Mouse (Mus musculus) neural tube, embryonic 14.5 days (tissue): ENCODE data around the gene Gm42517. TPM values are rescaled to one million over a fixed set of nuclear protein-coding genes. Genes with fewer than 3 reads are reported as not detected.

ENCODE experiments used
- ATAC-seq: fragments of 200-750 bp; cut with Nextera tagmentation; 2 replicates; pipeline ENCODE4 v1.8.0; 2017; ENCODE audit warnings: low read depth, mild to moderate bottlenecking, moderate TSS enrichment, moderate library complexity
- H3K27ac ChIP-seq: fragments of 300-500 bp; sonication (generic); 2 replicates; pipeline ENCODE4 v1.5.1; 2014; ENCODE audit warnings: low read depth, mild to moderate bottlenecking, control low read depth, low read length, moderate library complexity, mixed read lengths
- H3K27me3 ChIP-seq: fragments of 300-500 bp; sonication (generic); 2 replicates; pipeline ENCODE4 v1.6.1; 2014; ENCODE audit warnings: low read length; ENCODE audit not compliant: control insufficient read depth, insufficient read depth
- H3K36me3 ChIP-seq: fragments of 300-500 bp; sonication (generic); 2 replicates; pipeline ENCODE4 v1.6.1; 2014; ENCODE audit warnings: low read length, mixed read lengths; ENCODE audit not compliant: control insufficient read depth, insufficient read depth
- H3K4me1 ChIP-seq: fragments of 300-500 bp; sonication (generic); 2 replicates; pipeline ENCODE4 v1.6.1; 2014; ENCODE audit warnings: low read length; ENCODE audit not compliant: control insufficient read depth, insufficient read depth
- H3K4me2 ChIP-seq: fragments of 300-500 bp; sonication (generic); 2 replicates; pipeline ENCODE4 v1.6.1; 2014; ENCODE audit warnings: mild to moderate bottlenecking, low read depth, low read length, control low read depth
- H3K4me3 ChIP-seq: fragments of 300-500 bp; sonication (generic); 2 replicates; pipeline ENCODE4 v1.5.1; 2014; ENCODE audit warnings: low read depth, low read length, control low read depth, mixed read lengths
- H3K9ac ChIP-seq: fragments of 300-500 bp; sonication (generic); replicated peaks from 2 replicates; pipeline ENCODE4 v1.6.1; 2014; ENCODE audit warnings: low read depth, mild to moderate bottlenecking, control low read depth, low read length, mixed read lengths
- H3K9me3 ChIP-seq: fragments of 300-500 bp; sonication (generic); 2 replicates; pipeline ENCODE4 v1.6.1; 2016; ENCODE audit warnings: low read length; ENCODE audit not compliant: control insufficient read depth
- WGBS: fragments of 180-500 bp; shearing (Covaris S2); extraction: QIAGEN DNeasy Blood & Tissue Kit; methylation state at CpG from one replicate; pipeline ENCODE4 v1.1.7; 2014; 5-methylcytosine and 5-hydroxymethylcytosine counted together
- polyA plus RNA-seq: library from polyadenylated mRNA; unstranded; fragments of >200 nt; fragmentation: Nextera tagmentation; extraction: Ambion mirVana; gene quantifications from 2 replicates; pipeline ENCODE4 v1.2.1, GENCODE M21; 2014

The Gm42517 gene
- polyA plus RNA-seq, 1 experiment from 2014 or later = 5.7 TPM

DNA sequence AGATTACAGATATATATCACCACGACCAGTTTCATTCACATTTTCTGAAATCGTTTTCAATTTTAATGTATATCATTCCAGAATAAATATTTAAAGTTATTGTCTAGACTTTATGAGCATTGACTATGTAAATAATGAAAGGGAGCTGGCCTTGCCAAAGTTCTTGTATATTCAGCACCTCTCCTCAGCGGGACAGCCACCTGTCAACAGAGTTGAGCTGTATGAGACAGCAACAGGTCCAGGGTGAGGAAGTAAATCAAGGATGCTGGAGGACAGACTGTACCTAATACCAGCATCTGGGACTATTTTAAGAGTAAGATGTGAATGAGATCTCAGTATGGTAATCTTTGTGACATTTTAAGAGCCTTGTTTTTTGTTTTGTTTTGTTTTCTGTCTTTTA lies 29.7 kb downstream of the Gm42517 start:
- Histone ChIP-seq H3K9ac (no peak overlapping the region), H3K4me2 (no peak overlapping the region), H3K27me3 (no peaks in the 10 kb centered on the region), H3K9me3 (no peaks in the 10 kb centered on the region), H3K27ac (no peak overlapping the region), H3K4me1 (no peaks in the 10 kb centered on the region), H3K36me3 (peaks cover 26% of the 10 kb centered on the region), H3K4me3 (no peak overlapping the region)
- 83% methylated on average over 3 of the region's 3 CpGs for WGBS
- no peak for ATAC-seq

DNA sequence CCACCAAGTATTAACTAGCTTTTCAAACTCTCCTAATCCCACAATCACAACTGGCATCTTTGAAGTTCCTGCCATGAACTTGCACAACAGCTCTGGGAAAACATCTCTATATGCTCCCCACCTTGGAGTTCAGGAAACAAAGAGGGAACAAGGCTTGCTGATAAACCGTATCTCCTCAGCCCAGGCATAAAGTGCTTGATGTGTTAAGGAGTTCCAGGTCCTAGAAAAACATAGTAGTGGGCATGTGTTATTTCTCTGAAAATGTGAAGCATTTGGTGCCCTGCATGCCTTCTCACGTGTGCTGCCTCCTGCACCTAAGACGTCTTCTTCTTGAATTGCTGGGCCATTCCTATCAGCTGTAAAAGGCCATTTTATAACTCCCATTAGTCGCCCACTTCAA lies 30.3 kb downstream of the Gm42517 start:
- H3K4me2 ChIP-seq = no peak overlapping the region
- ATAC-seq = no peak
- WGBS = 26% methylated on average over 4 of the region's 4 CpGs
- H3K27me3 ChIP-seq = no peaks in the 10 kb centered on the region
- no peaks in the 10 kb centered on the region for H3K4me1 ChIP-seq
- no peaks in the 10 kb centered on the region for H3K9me3 ChIP-seq
- no peak overlapping the region for H3K4me3 ChIP-seq
- H3K27ac ChIP-seq = no peak overlapping the region
- H3K36me3 ChIP-seq = peaks cover 30% of the 10 kb centered on the region
- H3K9ac ChIP-seq = no peak overlapping the region

DNA sequence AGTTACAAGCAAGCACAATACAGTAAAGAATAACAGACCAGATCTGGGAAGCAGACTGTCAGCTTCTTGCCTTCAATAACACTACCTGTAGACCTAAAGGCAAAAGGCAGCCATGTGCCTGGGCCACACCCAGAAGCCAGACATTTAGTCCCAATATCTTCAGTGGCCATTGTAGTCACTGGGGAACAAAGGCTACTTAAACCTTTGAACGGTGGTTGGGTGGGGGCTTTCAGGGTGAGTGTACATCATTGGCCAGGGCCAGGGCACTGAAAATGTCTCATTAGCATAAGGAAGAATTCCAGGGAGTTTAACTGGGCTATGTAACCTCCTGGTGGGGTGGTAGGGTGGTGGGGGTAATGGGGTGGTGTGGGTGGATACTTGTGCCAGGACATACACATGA lies 36.7 kb downstream of the Gm42517 start:
- Histone ChIP-seq H3K27me3 (no peaks in the 10 kb centered on the region), H3K9me3 (no peaks in the 10 kb centered on the region), H3K4me3 (no peak overlapping the region), H3K36me3 (peaks cover 22% of the 10 kb centered on the region), H3K4me1 (no peaks in the 10 kb centered on the region), H3K4me2 (no peak overlapping the region), H3K27ac (no peak overlapping the region), H3K9ac (no peak overlapping the region)
- no peak for ATAC-seq
- WGBS = 78% methylated on average over 1 of the region's 1 CpGs

Other genes starting within 250 kb of the Gm42517 start
- gene Tmed5, start 235.3 kb downstream of the Gm42517 start, polyA plus RNA-seq = 24.4 and 25.5 TPM in 2 replicates
- gene Ccdc18, start 235.0 kb downstream of the Gm42517 start, polyA plus RNA-seq = 2.0 and 2.2 TPM in 2 replicates
- gene Dr1, start 99.0 kb downstream of the Gm42517 start, polyA plus RNA-seq = 47.6 and 50.5 TPM in 2 replicates
- gene Pigg, start 55.3 kb downstream of the Gm42517 start, polyA plus RNA-seq = 2.9 and 3.3 TPM in 2 replicates
- not detected in 2 replicates for gene Pde6b, start 20.5 kb upstream of the Gm42517 start, polyA plus RNA-seq
- 390 and 448 TPM in 2 replicates for gene Atp5k, start 66.5 kb upstream of the Gm42517 start, polyA plus RNA-seq
- 0.14 TPM in 1 of 2 replicates, not detected in the other for gene Mfsd7a, start 81.0 kb upstream of the Gm42517 start, polyA plus RNA-seq
- gene Pcgf3, start 93.3 kb upstream of the Gm42517 start, polyA plus RNA-seq = 33.9 and 37.8 TPM in 2 replicates
- 205 and 253 TPM in 2 replicates for gene Cplx1, start 182.1 kb upstream of the Gm42517 start, polyA plus RNA-seq